Mouse (Mus musculus) brain, adult 2 months (tissue): Measurements from ENCODE around the gene Alk.

Experiments
- DNase-seq: peaks from one replicate; pipeline ENCODE4 v3.0.0; 2011; ENCODE audit warnings: low read depth, low spot score

The Alk gene

GRCm38 (mm10) chr17:72604610-72604980 is at the start of gene Alk:
Alk (minus strand) TSS chr17:72604627.
- peak; percentile 94 for DNase-seq

- DNase-seq = no peak
Observed at GRCm38 (mm10) chr17:72652801-72653200, 48.4 kb upstream of the Alk start.

GRCm38 (mm10) chr17:72648607-72649217 is 44.3 kb upstream of the Alk start:
- DNase-seq = no peak

- no peak for DNase-seq
Observed at GRCm38 (mm10) chr17:72646167-72646566, 41.7 kb upstream of the Alk start.

GRCm38 (mm10) chr17:72640095-72640494 is 35.7 kb upstream of the Alk start:
- DNase-seq = no peak

GRCm38 (mm10) chr17:72639400-72639799 is 35.0 kb upstream of the Alk start:
- DNase-seq = no peak

- DNase-seq = peak; percentile 87
Observed at GRCm38 (mm10) chr17:72606251-72606650, 1.8 kb upstream of the Alk start.

- no peak for DNase-seq
Observed at GRCm38 (mm10) chr17:72603886-72604609, 379 bp downstream of the Alk start.

GRCm38 (mm10) chr17:72603118-72603885 is 1.1 kb downstream of the Alk start:
- DNase-seq = peak; percentile 50

GRCm38 (mm10) chr17:72600806-72601205 is 3.6 kb downstream of the Alk start:
- DNase-seq = no peak

- DNase-seq = no peak
Observed at GRCm38 (mm10) chr17:72587671-72588070, 16.8 kb downstream of the Alk start.

- peak; percentile 32 for DNase-seq
Observed at GRCm38 (mm10) chr17:72580142-72580541, 24.3 kb downstream of the Alk start.

- DNase-seq = no peak
Observed at GRCm38 (mm10) chr17:72579321-72579720, 25.1 kb downstream of the Alk start.

GRCm38 (mm10) chr17:72571379-72571778 is 33.0 kb downstream of the Alk start:
- no peak for DNase-seq

- no peak for DNase-seq
Observed at GRCm38 (mm10) chr17:72569491-72569890, 34.9 kb downstream of the Alk start.

- no peak for DNase-seq
Observed at GRCm38 (mm10) chr17:72563423-72563822, 41.0 kb downstream of the Alk start.

GRCm38 (mm10) chr17:72561471-72561870 is 43.0 kb downstream of the Alk start:
- DNase-seq = peak; percentile 78

- no peak for DNase-seq
Observed at GRCm38 (mm10) chr17:72560771-72561170, 43.7 kb downstream of the Alk start.

- DNase-seq = no peak
Observed at GRCm38 (mm10) chr17:72557029-72557735, 47.2 kb downstream of the Alk start.

- no peak for DNase-seq
Observed at GRCm38 (mm10) chr17:72546274-72546673, 58.2 kb downstream of the Alk start.

- no peak for DNase-seq
Observed at GRCm38 (mm10) chr17:72535304-72535703, 69.1 kb downstream of the Alk start.

- no peak for DNase-seq
Observed at GRCm38 (mm10) chr17:72532266-72532665, 72.2 kb downstream of the Alk start.
